Mouse (Mus musculus): ENCODE results near the gene Hoxa9. TPM values are rescaled to one million over a fixed set of nuclear protein-coding genes. Genes with fewer than 3 reads are reported as not detected.

Hoxa9 gene
- total RNA-seq, 2 experiments from 2014 or later, result 7.5 to 8.8 TPM

DNA sequence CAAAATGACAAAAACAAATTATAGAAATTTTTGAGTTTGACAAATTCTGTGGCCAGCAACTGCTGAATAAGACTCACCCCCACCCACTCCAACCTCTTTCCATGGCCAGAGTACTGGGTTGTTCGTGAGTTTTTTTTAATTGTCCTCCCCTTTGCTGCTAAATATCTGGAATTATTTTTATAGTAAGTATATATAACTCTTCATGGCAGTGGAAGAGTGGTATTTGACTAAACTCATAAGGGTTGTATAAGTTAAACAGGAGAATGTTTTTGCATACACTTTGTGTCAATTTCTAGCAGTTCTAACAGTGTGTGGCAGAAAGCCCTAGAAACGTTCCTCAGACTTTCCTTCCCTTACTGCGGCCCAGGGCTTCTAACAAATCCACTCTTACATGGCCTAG lies 36.8 kb upstream of the Hoxa9 start:
- Histone ChIP-seq H3K27ac (no peak overlapping the region), H3K4me3 (no peak overlapping the region)
- no peak for DNase-seq
- TF ChIP-seq CTCF (IDR thresholded peaks at IDR 0.05), result no peak
- intact Hi-C loops (cut with DNase I), result no loop called here

DNA sequence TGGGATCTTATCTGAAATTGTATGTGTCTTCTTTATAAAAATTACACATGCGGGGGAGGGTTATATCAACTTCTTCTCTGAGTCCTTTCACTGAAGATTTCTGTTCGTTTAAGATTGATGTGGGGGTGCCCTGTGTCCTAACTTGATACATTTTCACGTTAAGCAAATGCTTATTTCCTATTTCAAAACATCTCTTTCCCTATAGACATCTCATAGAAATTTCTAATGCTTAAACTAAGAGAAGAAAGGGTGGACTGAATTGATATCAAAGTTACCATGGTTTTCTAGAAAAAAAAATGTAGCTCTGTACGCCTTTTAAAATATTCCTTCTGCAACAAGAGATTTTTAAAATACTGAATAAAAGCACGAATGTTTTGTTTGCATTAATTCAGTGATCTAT lies 36.3 kb upstream of the Hoxa9 start:
- H3K27ac ChIP-seq, result no peak overlapping the region
- DNase-seq, result no peak
- intact Hi-C loops (cut with DNase I), result no loop called here
- no peak for TF ChIP-seq CTCF (IDR thresholded peaks at IDR 0.05)
- H3K4me3 ChIP-seq, result no peak overlapping the region

DNA sequence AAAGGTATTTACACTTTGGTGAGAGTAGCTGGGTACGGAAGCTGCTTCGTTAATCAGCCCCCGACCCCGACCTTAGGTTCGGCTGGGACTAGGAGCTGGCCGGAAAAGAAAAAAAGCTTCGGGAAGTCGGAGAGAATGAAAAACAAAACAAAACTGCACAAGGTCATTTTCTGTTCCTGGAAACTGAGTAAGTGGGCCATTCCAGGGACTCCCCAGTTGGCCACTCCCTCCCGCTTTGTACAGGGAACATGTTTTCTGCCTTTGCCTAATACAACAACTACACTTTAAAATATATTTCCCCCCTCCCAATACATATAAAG lies 35.7 kb upstream of the Hoxa9 start:
- H3K4me3 ChIP-seq, result no peak overlapping the region
- H3K27ac ChIP-seq, result no peak overlapping the region
- intact Hi-C loops (cut with DNase I), result no loop called here
- DNase-seq, result no peak
- TF ChIP-seq CTCF (IDR thresholded peaks at IDR 0.05), result no peak

DNA sequence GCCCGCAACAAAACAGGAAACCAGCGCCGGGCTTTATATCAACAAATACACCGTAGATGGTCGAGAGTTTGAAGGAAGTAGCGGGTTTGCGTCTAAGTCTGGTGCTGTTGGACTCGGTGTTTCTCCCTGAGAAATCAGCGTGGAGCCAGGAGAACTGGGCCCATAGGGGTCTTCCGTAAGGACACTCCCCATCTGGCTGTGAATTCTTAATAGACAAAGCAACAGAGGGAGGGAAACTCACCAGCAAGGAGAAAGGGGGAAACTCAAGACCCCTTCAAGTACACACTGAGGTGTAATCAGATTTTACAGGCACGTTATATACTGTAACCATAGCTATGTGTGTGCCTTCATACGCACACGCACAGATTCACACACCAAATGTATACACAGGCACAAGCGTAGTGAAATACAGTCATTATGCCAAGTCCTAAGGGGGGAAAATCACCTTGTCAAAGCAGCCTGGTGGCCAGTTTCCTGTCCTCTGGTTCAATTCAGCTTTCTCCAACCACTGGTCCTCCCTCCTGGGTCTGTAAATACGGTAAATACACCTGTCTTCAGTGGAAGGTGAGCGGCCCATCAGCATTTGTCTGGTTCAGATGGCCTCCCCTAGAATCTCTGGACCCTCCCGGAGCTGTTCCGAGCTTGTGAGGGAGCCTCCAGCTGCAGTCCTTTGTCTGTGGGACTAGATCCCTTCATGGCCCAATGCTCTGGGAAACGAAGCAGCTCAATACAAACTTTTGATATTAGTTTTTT lies 35.2 kb upstream of the Hoxa9 start:
- no peak for DNase-seq
- no peak for TF ChIP-seq CTCF (IDR thresholded peaks at IDR 0.05)
- H3K4me3 ChIP-seq, result no peak overlapping the region
- H3K27ac ChIP-seq, result no peak overlapping the region
- intact Hi-C loops (cut with DNase I), result no loop called here

DNA sequence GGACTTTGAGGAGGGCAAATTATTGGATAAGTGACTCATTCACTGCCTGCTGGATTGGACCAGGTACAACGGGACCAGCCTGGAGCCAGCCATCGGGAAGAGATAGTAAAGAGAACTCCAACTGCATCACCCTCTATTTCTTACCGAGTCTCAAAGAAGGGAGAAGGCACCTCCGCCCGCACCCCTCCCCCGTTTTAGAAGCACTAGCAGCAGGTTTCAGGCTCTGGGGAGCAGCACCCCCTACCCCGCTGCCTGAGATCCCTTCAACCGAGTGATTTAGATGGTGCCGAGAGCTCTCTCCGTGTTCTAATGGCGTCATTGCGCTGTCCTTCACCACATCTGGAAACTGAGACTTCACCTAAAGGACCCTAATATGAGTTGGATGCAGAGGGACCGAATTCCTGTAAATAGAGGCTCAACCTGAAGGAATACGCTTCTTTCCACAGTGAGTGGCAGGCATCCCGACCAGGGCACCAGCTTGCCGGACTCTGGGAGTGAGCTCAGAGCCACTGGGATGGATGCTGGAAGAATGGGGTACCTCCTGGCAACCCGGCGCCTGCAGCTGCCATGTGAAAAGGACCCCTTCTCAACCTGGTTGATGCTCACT lies 34.5 kb upstream of the Hoxa9 start:
- Histone ChIP-seq H3K27ac (no peak overlapping the region), H3K4me3 (no peak overlapping the region)
- no peak for DNase-seq
- TF ChIP-seq CTCF (IDR thresholded peaks at IDR 0.05), result no peak
- intact Hi-C loops (cut with DNase I), result no loop called here

DNA sequence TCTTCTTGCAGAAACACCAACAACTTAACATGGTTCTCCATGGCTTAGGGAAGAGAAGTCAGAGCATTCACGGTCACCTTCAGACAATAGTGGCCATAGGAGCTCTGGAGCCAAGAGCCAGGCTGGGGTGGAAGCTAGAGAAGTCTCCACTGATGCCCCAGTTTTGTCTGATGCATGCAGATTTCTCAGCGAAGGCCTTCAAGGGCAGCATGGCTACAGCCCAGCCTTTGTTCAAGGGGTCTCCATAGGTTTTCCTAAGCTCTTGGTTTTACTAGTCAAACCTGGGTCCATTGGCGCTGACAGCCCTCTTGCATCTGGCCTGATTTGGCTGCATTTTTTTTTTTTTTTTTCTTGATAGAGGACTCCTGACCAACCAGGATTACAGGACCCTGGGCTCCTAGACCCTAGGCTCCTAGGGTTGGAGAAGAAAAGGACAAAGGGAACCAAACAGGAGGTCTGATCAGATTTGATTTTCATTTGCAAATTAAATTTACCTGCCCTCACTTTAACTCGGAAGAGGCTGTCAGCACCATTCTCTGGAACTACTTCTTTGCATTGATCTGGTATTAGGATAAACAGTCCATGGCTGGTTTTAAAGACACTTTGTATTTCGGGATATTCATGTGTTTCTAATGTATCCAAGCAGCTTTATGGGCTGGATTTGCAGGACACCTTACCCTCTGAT lies 33.4 kb upstream of the Hoxa9 start:
- intact Hi-C loops (cut with DNase I), result no loop called here
- TF ChIP-seq CTCF (IDR thresholded peaks at IDR 0.05), result no peak
- H3K27ac ChIP-seq, result no peak overlapping the region
- DNase-seq, result no peak
- no peak overlapping the region for H3K4me3 ChIP-seq

DNA sequence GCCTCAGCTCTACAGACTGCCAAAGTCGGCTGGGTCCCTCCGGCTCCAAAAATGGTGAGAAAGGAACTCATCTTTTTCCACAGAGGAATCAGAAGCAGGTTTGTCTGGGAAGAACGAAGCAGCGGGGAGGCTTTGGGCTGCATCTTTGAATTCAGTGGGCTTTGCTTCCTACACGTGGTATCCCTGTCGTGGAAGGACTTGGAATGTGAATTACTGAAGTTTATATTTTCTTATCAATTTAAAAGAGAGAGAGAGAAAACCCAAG lies 32.4 kb upstream of the Hoxa9 start:
- Histone ChIP-seq H3K27ac (no peak overlapping the region), H3K4me3 (no peak overlapping the region)
- no peak for TF ChIP-seq CTCF (IDR thresholded peaks at IDR 0.05)
- intact Hi-C loops (cut with DNase I), result no loop called here
- no peak for DNase-seq

DNA sequence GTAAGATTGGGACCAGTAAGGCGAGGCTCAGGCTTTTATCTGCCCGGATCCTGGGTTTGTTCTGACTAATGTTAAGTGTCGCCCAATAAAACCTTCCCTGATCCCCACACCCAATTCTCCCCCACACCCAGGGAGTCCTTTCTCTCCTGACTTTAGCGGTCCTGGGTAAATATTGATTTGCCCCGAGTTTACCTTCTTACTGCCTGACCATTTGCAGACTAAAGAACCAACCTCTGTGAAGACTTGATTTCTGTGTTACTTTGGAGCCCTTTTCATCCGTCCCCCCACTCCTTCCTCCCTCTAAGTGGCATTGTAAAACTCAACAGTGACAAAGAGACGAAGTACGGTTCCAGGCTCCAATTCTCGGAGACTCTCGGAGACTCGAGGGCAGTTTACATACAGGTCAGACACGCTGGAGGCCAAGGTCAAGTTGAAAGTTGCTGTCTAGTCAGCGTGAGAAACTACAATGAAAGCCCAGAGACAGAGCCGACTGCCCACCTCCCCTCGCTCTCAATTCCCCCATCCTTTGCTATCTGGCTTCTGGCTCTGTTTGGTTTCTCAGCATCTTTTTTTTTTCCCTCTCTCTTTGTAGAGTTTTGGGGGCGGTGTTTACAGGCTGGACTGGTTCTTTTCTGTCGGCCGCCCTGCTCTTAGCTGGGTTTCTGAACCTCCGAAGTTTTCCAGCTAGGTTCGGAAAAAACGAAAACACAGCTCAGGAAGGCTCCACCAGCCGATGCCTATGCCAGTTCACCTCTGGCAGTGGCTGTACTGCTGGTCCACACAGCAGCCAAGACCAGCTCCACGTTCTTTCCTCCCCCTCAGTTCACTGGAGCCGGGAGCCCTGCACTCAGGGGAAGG lies 31.8 kb upstream of the Hoxa9 start:
- Histone ChIP-seq H3K4me3 (no peak overlapping the region), H3K27ac (no peak overlapping the region)
- TF ChIP-seq CTCF (IDR thresholded peaks at IDR 0.05), result no peak
- DNase-seq, result no peak
- intact Hi-C loops (cut with DNase I), result no loop called here

DNA sequence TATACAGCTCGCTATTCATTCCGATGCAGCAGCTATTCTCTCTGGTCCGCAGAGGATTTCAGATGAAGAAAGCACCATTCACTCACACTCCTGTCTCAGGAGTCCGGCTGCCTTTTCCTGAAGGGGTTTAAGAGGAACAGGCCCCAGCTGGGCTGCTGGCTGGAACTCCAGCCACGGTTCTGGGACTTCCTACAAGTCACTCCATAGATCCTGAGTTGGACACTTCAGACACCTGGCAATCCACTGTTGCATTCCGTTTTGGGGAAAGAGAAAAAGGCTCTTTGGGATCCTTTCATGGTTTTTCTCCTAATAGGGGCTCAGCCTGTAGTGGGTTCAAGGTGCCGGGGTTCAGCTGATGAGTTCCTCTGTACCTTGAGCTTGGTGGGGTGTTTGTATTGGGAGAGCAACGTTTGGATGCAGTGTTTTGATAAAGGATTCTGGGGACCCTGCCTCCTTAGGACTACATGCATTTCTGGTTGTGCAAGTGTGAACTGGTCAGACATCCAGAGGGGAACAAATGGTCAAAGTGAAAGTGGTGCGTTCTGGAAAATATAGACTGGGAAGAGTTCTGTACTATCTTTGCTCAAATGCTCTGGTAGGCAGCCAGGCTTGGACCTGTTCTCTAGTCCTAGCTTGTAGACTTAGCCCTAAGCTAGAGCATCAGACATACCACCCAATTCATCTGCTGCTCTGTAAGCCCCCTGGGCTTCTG lies 31.0 kb upstream of the Hoxa9 start:
- no peak for DNase-seq
- no peak overlapping the region for H3K4me3 ChIP-seq
- intact Hi-C loops (cut with DNase I), result no loop called here

DNA sequence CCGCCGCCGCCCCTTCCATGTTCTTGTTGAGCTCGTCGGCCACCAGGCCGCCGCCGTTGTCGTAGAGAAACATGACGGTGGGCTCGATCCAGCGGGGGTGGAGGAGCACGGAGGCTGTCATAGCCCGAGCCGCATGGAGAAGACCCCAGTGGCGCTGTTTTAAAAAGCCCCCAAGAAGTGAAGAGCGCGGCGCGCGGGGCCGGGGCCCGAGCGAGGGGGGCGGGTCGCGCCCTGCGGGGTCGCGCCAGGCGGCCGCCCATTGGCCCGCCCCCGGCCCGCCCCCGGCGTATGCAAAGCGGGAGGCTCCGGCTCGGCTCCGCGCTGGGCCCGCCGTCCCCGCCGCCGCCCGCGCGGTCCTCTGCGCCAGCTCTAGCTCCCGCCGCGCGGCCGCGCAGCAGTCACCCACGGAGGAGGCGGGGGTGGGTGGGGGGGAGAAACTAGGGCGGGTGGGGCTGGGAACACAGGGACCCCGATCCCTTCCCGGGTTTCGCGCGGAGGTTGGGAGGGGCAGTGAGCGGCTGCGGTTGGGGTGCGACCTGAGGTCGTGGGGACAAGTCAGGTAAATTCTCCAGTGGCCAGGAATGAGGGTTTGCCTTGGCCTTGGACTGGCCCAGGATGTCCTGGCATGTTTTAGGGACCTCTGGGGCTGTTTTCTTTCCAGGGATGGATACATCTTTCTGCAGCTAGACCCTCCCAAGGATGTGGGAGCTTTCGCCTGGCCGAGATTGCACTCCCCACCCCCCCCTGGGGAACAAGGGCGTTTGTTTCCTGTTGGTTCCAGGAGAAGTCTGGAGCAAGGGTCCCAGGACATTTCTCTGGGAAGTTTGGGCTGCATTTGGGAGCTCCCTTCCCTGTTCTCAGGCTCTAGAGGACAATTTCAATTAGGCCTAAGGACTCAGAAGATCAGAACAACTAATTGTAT lies 30.0 kb upstream of the Hoxa9 start, which contains the start of gene Hoxa13:
Gene Hoxa13, minus strand, starts transcription at position 227 of the 922 bp plus-strand sequence.
- peak within 1 kb of the TSS; percentile 77 for H3K4me3 ChIP-seq
- DNase-seq, result peak; percentile 77
- TF ChIP-seq CTCF (IDR thresholded peaks at IDR 0.05), result no peak
- peak within 1 kb of the TSS; percentile 79 for H3K27ac ChIP-seq
- intact Hi-C loops (cut with DNase I), result no loop called here

More for the DNA sequence above, 31.0 kb upstream of the Hoxa9 start:
- no peak overlapping the region for H3K27ac ChIP-seq
- no peak for TF ChIP-seq CTCF (IDR thresholded peaks at IDR 0.05)

DNA sequence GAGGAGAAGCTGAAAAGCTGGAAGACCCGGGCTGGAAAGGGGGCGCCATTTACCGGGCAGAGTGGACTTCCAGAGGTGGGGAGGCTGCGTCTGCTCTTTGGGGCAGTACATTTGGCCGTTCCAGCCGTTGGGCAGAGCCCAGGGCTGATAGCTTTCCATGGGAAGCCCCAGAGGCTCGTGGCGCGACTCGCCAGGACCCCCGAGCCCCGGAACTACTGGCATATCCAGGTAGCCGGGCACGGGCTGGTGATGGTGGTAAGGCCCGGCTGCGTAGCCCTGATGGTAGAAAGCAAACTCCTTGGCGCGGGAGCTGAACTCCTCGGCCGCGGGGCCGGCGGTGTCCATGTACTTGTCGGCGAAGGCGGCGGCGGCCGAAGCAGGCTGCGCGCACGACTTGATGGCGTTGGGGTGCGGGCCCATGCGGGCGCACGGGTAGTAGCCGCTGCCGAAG lies 28.9 kb upstream of the Hoxa9 start:
- intact Hi-C loops (cut with DNase I), result loop anchor here (2.0 to 5.0 kb wide), 2 partner anchors 317 to 465 kb away; no protein-coding TSS in a partner anchor

More for the DNA sequence above, 28.9 kb upstream of the Hoxa9 start:
- Histone ChIP-seq H3K4me3 (peak overlapping the region; percentile 77), H3K27ac (peak overlapping the region; percentile 79)
- no peak; the same call in 1 of the 2 replicates for TF ChIP-seq CTCF (IDR thresholded peaks at IDR 0.05)
- peak; percentile 51 for DNase-seq
